Mouse (Mus musculus) telencephalon, adult 2 months (tissue): ENCODE results near the gene Stk35.
"Not testable (repeated sequence)": the region's sequence is repeated elsewhere in the genome, so short reads cannot be mapped to it uniquely, and the experiment has no call there.

ENCODE experiments used
- DNase-seq: peaks from one replicate; pipeline ENCODE4 v3.0.0-alpha.2; 2011; ENCODE audit warnings: low read depth, low spot score

Stk35 gene

GRCm38 (mm10) chr2:129834881-129835280, 34.6 kb downstream of the Stk35 start:
- DNase-seq = no peak

GRCm38 (mm10) chr2:129836921-129837320, 36.6 kb downstream of the Stk35 start:
- DNase-seq = no peak

- DNase-seq = no peak
Observed at GRCm38 (mm10) chr2:129838321-129838720, 38.0 kb downstream of the Stk35 start.

GRCm38 (mm10) chr2:129845826-129846225, 45.5 kb downstream of the Stk35 start:
- no peak for DNase-seq

- no peak for DNase-seq
Observed at GRCm38 (mm10) chr2:129846501-129846900, 46.2 kb downstream of the Stk35 start.

- not testable (repeated sequence) for DNase-seq
Observed at GRCm38 (mm10) chr2:129849078-129849477, 48.8 kb downstream of the Stk35 start.

- DNase-seq = peak; percentile 60
Observed at GRCm38 (mm10) chr2:129851512-129851911, 51.2 kb downstream of the Stk35 start.

GRCm38 (mm10) chr2:129863256-129863655, 62.9 kb downstream of the Stk35 start:
- DNase-seq = no peak

- DNase-seq = no peak
Observed at GRCm38 (mm10) chr2:129864958-129865357, 64.6 kb downstream of the Stk35 start.

GRCm38 (mm10) chr2:129869151-129869550, 68.8 kb downstream of the Stk35 start:
- DNase-seq = no peak

GRCm38 (mm10) chr2:129871246-129871645, 70.9 kb downstream of the Stk35 start:
- DNase-seq = no peak

- DNase-seq = no peak
Observed at GRCm38 (mm10) chr2:129872071-129872470, 71.8 kb downstream of the Stk35 start.

- DNase-seq = no peak
Observed at GRCm38 (mm10) chr2:129873489-129873888, 73.2 kb downstream of the Stk35 start.

GRCm38 (mm10) chr2:129874084-129874483, 73.8 kb downstream of the Stk35 start:
- DNase-seq = no peak

- DNase-seq = no peak
Observed at GRCm38 (mm10) chr2:129874509-129875095, 74.3 kb downstream of the Stk35 start.

GRCm38 (mm10) chr2:129876935-129877334, 76.6 kb downstream of the Stk35 start:
- no peak for DNase-seq

- DNase-seq = no peak
Observed at GRCm38 (mm10) chr2:129879817-129880216, 79.5 kb downstream of the Stk35 start.

- DNase-seq = no peak
Observed at GRCm38 (mm10) chr2:129880226-129880625, 79.9 kb downstream of the Stk35 start.

- DNase-seq = no peak
Observed at GRCm38 (mm10) chr2:129881886-129882285, 81.6 kb downstream of the Stk35 start.
